ENCODE assay signal across 8 mouse cellular contexts in the genomic region with DNA sequence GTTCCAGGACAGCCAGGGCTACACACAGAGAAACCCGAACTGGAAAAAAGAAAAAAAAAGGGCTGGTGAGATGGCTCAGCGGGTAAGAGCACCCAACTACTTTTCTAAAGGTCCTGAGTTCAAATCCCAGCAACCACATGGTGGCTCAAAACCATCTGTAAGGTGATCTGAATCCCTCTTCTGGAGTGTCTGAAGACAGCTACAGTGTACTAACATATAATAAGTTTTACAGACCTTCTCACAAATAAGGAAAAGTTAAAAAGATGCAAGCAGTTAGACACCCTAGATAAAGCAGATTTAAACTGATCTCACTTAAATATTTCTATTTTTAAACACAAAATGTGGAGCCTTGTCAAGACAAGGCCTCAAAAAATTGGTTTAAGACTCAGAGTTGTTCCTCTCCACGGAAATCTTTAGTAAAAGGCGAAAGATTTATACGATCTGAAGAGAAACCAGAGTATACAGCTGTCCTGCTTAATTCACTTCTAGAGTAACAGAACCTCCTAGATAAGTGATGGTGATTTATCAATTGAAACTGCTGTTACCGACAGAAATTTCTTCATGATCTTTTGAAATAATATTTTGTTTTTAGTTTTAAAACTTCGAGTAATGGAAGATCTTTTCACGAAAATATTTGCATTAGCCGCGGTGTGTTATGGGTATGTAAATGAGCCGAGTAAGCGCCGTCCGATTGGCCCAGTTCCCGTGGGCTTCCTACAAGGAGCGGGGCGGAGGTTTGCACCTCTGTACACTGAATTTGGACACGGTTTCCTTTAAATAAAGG. TPM values are rescaled to one million over a fixed set of nuclear protein-coding genes. Genes with fewer than 3 reads are reported as not detected.
DNase-seq lines count a peak whose midpoint lies in the region; ATAC-seq and TF ChIP-seq lines count a peak whose summit lies in the region.

No protein-coding gene starts in this region.

- no peaks in the 10 kb centered on the region for H3K27me3 ChIP-seq in heart, embryonic 13.5 days (replicated peaks)
- no peaks in the 10 kb centered on the region for H3K27me3 ChIP-seq in kidney, postnatal 0 days (ENCODE audit: insufficient read depth, low read length)
- H3K27me3 ChIP-seq in liver, embryonic 11.5 days (replicated peaks; ENCODE audit: control insufficient read depth, insufficient read depth, low read length), result no peaks in the 10 kb centered on the region
- H3K27me3 ChIP-seq in splenic B cell, adult 2 months (ENCODE audit: control insufficient read depth, insufficient read depth, low read length, poor library complexity, severe bottlenecking), result no peaks in the 10 kb centered on the region

- peak; percentile 92 for DNase-seq in CD4-positive, CD25-positive, alpha-beta regulatory T cell, adult 2 months (ENCODE audit: low read depth, low spot score)
- DNase-seq in kidney, postnatal 0 days (ENCODE audit: low spot score), result peak; percentile 96
- peak; percentile 72 for DNase-seq in liver, embryonic 11.5 days (ENCODE audit: low spot score)
- peak; percentile 97 for DNase-seq in naive thymus-derived CD4-positive, alpha-beta T cell, adult 2 months (ENCODE audit: low read depth)
- DNase-seq in splenic B cell, adult 2 months (ENCODE audit: low read depth, low spot score), result peak; percentile 93

- peak overlapping the region; percentile 97 for H3K27ac ChIP-seq in brown adipose tissue, adult 24 weeks (replicated peaks; ENCODE audit: low read depth, low read length)
- peak overlapping the region; percentile 69 for H3K27ac ChIP-seq in heart, embryonic 13.5 days (replicated peaks)
- H3K27ac ChIP-seq in kidney, postnatal 0 days, result peak overlapping the region; percentile 74
- H3K27ac ChIP-seq in liver, embryonic 11.5 days (ENCODE audit: low read depth, low read length), result peak overlapping the region; percentile 83

- 2% methylated on average over 18 of the region's 18 CpGs for WGBS in heart, embryonic 13.5 days
- WGBS in kidney, postnatal 0 days, result 1% methylated on average over 18 of the region's 18 CpGs
- under 1% methylated on average over 18 of the region's 18 CpGs for WGBS in liver, embryonic 11.5 days

- TF ChIP-seq CTCF in kidney, postnatal 0 days (IDR thresholded peaks at IDR 0.05; ENCODE audit: low read depth), result no peak

- H3K4me2 ChIP-seq in heart, embryonic 13.5 days, result peak overlapping the region; percentile 77
- peak overlapping the region; percentile 55 for H3K4me2 ChIP-seq in kidney, postnatal 0 days (ENCODE audit: low read length)
- H3K4me2 ChIP-seq in liver, embryonic 11.5 days, result peak overlapping the region; percentile 79

- H3K9me3 ChIP-seq in heart, embryonic 13.5 days, result no peaks in the 10 kb centered on the region
- no peaks in the 10 kb centered on the region for H3K9me3 ChIP-seq in kidney, postnatal 0 days (replicated peaks; ENCODE audit: low read length)
- no peaks in the 10 kb centered on the region for H3K9me3 ChIP-seq in liver, embryonic 11.5 days (ENCODE audit: control insufficient read depth, low read length)

- peak overlapping the region; percentile 84 for H3K9ac ChIP-seq in heart, embryonic 13.5 days
- H3K9ac ChIP-seq in kidney, postnatal 0 days (ENCODE audit: low read depth, low read length), result peak overlapping the region; percentile 47; the same call in 1 of the 2 replicates
- H3K9ac ChIP-seq in liver, embryonic 11.5 days (ENCODE audit: low read depth, low read length), result peak overlapping the region; percentile 72

- peaks cover 10% of the 10 kb centered on the region for H3K4me1 ChIP-seq in brown adipose tissue, adult 24 weeks (ENCODE audit: control insufficient read depth, insufficient read depth, insufficient read length, low read length)
- peaks cover 17% of the 10 kb centered on the region for H3K4me1 ChIP-seq in heart, embryonic 13.5 days
- no peaks in the 10 kb centered on the region for H3K4me1 ChIP-seq in kidney, postnatal 0 days (replicated peaks; ENCODE audit: insufficient read depth, low read length)
- H3K4me1 ChIP-seq in liver, embryonic 11.5 days (replicated peaks; ENCODE audit: control insufficient read depth, insufficient read depth, low read length), result peaks cover 10% of the 10 kb centered on the region

- ATAC-seq in erythroid progenitor cell, adult 5-6 weeks (replicated peaks; ENCODE audit: low FRiP score, poor library complexity, severe bottlenecking), result peak; percentile 89
- peak; percentile 87 for ATAC-seq in heart, embryonic 13.5 days (ENCODE audit: extremely low read depth, insufficient number of reproducible peaks, low FRiP score, low TSS enrichment)
- ATAC-seq in kidney, postnatal 0 days (replicated peaks; ENCODE audit: low FRiP score, low read depth), result peak; percentile 80
- peak; percentile 85 for ATAC-seq in liver, embryonic 11.5 days (replicated peaks; ENCODE audit: low FRiP score)

- no peaks in the 10 kb centered on the region for H3K36me3 ChIP-seq in heart, embryonic 13.5 days
- H3K36me3 ChIP-seq in kidney, postnatal 0 days (ENCODE audit: insufficient read depth, low read length), result no peaks in the 10 kb centered on the region
- H3K36me3 ChIP-seq in liver, embryonic 11.5 days (ENCODE audit: control insufficient read depth, insufficient read depth, low read length), result no peaks in the 10 kb centered on the region
- H3K36me3 ChIP-seq in splenic B cell, adult 2 months (ENCODE audit: control insufficient read depth, insufficient read depth, low read length, poor library complexity, severe bottlenecking), result no peaks in the 10 kb centered on the region

- peak overlapping the region; percentile 83 for H3K4me3 ChIP-seq in brown adipose tissue, adult 24 weeks (ENCODE audit: insufficient read depth, low read depth, low read length)
- H3K4me3 ChIP-seq in heart, embryonic 13.5 days, result peak overlapping the region; percentile 54
- H3K4me3 ChIP-seq in kidney, postnatal 0 days (replicated peaks; ENCODE audit: low read depth, low read length), result peak overlapping the region; percentile 29; the same call in 1 of the 2 replicates
- peak overlapping the region; percentile 50 for H3K4me3 ChIP-seq in liver, embryonic 11.5 days (ENCODE audit: low read depth, low read length)

RNA-seq across cellular contexts. Expression of gene Parp16, which starts 6.4 kb away (rescaled TPM):
- 11.9 and 16.2 TPM in 2 replicates for polyA plus RNA-seq in brown adipose tissue, adult 24 weeks (2012; ENCODE audit: insufficient read depth, insufficient read length, missing spikeins)
- 17.7 and 28.5 TPM in 2 replicates for total RNA-seq in erythroid progenitor cell, adult 5-6 weeks (2015; ENCODE audit: low replicate concordance)
- 13.7 and 15.2 TPM in 2 replicates for total RNA-seq in erythroid progenitor cell, adult 5-6 weeks (2017; ENCODE audit: low replicate concordance)
- 4.5 and 5.1 TPM in 2 replicates for polyA plus RNA-seq in heart, embryonic 13.5 days (2015; fragmentation: Nextera tagmentation; extraction: Ambion mirVana)
- 8.4 and 8.6 TPM in 2 replicates for polyA plus RNA-seq in kidney, postnatal 0 days (2015; fragmentation: Nextera tagmentation; extraction: Ambion mirVana)
- polyA plus RNA-seq in liver, embryonic 11.5 days (2014; fragmentation: Nextera tagmentation; extraction: Ambion mirVana), result 7.3 and 7.5 TPM in 2 replicates

Comparison
In these comparisons a context has a peak if more than half of its experiments do, and no peak if none do; other contexts are left out.
1. Peak in every context shown above with its lines: DNase-seq, ATAC-seq, H3K4me3 ChIP-seq and H3K27ac ChIP-seq.
2. H3K4me3 ChIP-seq: peak in every context shown above with its lines; median percentile 83 in brown adipose tissue, adult 24 weeks; 54 in heart, embryonic 13.5 days; 50 in liver, embryonic 11.5 days; 29 in kidney, postnatal 0 days.